Mouse (Mus musculus) right cerebral cortex, postnatal 10 days (tissue): ENCODE data around the gene Zfhx3.

Source experiments
- DNase-seq, 2 experiments: peaks; one replicate each; pipeline ENCODE4 v3.0.0; 2021; ENCODE audit warnings: low spot score in 2 of 2

The Zfhx3 gene

DNA sequence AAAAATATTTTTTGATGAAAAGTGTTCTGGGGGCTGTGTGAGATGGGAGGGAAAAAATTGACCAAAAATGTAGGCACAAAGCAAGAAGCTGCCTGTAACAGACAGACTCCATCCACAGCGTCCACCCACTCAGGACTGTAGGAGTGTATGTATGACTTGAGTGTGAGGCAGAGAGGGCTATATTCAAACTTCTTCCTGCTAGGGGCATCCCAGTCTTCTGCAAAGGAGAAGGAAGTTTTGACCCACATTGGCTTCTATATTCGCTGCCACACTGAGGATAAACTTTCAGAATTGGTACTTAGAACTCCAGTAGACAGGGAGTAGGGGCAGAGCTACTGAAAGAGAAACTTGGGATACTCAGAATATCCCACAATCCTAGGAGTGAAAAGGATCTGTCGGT, 756.6 kb downstream of the Zfhx3 start:
- DNase-seq, result no peak

- DNase-seq, result no peak
These were observed 757.3 kb downstream of the Zfhx3 start for GRCm38 (mm10) chr8:108699454-108700345.

- DNase-seq, result no peak
These were observed 759.1 kb downstream of the Zfhx3 start for GRCm38 (mm10) chr8:108701381-108702175.

- DNase-seq, result no peak
These were observed 759.8 kb downstream of the Zfhx3 start for GRCm38 (mm10) chr8:108702201-108702600.

GRCm38 (mm10) chr8:108705751-108706150, 763.3 kb downstream of the Zfhx3 start:
- no peak for DNase-seq

- no peak for DNase-seq
These were observed 764.0 kb downstream of the Zfhx3 start for GRCm38 (mm10) chr8:108706491-108706847.

- no peak for DNase-seq
These were observed 764.6 kb downstream of the Zfhx3 start for GRCm38 (mm10) chr8:108706848-108707541.

DNA sequence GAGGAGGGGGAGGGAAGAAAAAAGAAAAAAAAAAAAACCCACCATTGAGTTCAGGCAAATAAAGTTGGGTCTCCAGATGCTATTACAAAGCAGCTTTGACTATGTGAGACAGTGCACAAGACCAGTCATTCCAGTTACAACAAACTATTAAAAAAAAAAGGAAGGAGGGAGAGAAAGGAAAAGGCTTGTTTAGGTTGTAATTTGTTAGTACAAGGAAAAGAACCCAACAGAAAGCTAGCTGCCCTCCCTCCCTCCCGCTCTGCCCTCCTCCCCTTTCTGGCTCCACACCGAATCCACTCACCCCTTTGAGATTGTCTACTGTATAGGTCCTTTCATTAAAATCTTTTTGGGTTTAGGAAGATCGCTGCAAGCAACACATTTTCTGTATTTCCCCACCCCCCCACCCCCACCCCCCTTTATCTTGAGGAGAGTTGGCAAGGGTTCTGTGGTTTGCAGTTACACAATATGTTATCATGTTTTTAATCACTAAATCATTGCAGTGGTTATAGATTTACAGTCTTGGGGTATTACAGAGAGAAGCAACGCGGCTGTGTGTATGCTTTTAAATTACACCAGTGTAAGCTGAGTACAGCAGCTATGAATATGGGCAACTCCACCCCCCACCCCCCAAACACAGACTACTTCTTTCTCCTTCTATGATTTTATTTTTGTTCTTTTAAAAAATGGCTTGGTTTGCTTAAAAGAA, 765.3 kb downstream of the Zfhx3 start:
- DNase-seq, result no peak

DNA sequence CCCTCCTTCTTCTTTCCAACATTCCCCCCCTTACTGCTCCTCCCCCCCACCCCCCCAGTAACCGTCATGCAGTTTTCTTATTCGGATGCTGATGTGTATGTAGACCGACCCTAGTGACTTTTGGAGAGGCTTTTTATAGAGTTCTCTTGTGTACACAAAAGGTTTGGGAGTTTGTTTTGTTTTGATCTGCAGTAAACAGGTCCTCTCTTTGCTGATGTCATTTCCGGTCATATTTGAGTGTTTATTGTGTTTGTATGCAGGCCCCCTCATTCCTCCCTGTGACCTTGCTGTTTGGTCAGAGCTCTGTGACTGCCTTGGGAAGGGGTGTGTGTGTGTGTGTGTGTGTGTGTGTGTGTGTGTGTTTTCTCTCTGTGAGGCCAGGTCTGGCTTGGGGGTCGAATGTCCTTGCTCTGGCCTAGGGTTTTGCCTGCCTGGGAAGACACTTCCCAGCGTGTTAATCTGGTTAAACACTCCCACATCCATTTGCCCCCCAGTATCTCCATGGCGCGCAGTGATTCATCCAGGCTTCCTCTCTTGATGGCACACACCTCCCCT, 766.5 kb downstream of the Zfhx3 start:
- DNase-seq, result no peak

- DNase-seq, result no peak
These were observed 767.0 kb downstream of the Zfhx3 start for GRCm38 (mm10) chr8:108709441-108709840.

DNA sequence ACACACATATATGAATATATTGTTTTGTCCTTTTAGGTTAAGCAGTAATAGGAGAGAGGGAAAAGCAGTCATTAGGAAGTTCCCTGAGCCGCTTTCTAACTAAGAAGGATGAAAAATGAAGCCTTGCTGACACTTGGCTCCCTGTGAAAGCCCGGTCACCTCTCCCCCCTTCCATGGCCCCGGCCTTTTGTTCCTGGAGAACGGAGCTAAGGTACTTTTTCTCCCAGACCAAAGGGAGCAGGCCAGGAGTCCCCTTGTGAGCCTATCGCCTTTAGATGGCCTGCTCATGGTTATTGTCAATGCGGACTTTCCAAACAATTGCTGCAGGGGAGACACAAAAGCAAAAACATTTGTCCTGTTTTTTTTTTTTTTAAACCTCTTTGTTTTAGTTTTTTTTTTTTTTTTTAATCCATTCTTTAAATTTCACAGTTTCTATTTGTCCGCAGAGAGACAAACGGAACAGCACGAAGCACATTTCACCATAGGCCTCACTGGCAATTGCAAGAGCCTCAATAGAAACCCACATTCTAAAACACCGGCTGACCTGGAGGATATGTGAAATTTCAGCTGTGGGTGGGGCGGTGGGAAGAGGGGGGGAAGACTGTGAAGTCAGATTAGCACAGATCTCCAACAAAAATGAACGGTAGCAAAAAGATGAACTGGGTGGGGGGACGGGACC, 767.6 kb downstream of the Zfhx3 start:
- DNase-seq, result no peak

- no peak for DNase-seq
These were observed 768.4 kb downstream of the Zfhx3 start for GRCm38 (mm10) chr8:108710607-108711489.

GRCm38 (mm10) chr8:108711490-108711793, 769.0 kb downstream of the Zfhx3 start:
- no peak for DNase-seq

- no peak for DNase-seq
These were observed 769.6 kb downstream of the Zfhx3 start for GRCm38 (mm10) chr8:108712001-108712411.

- DNase-seq, result no peak
These were observed 770.2 kb downstream of the Zfhx3 start for GRCm38 (mm10) chr8:108712607-108713006.

GRCm38 (mm10) chr8:108713346-108714142, 771.1 kb downstream of the Zfhx3 start:
- DNase-seq, result no peak

DNA sequence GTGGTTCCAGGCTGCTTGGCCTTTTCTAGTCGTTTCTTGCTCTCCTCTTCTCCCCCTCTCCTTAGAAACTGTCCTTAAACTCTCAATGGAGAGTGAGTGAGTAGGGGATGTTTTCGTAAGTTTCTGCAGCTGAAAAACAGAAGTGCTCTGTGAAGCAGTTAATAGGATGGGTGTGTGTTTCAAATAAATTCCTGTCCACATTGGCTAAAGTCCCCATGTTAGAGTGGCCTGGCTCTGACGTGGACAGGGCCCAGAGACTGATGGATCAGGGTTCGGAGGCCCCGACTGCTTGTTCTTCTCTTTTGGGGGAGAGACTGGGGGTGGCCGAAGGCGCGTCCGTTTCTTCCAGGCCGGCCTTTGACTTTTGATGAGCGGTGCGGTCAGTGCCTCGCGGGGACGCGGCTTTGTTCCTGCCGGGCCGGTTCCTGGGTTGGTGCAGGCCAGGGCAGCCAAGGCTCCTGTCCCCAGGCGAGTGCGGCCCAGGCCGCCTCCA, 771.7 kb downstream of the Zfhx3 start:
- no peak for DNase-seq

GRCm38 (mm10) chr8:108714636-108715415, 772.4 kb downstream of the Zfhx3 start:
- DNase-seq, result peak; percentile 52 to 56
